9 mouse cellular contexts compared by ENCODE assay signal in the genomic region with DNA sequence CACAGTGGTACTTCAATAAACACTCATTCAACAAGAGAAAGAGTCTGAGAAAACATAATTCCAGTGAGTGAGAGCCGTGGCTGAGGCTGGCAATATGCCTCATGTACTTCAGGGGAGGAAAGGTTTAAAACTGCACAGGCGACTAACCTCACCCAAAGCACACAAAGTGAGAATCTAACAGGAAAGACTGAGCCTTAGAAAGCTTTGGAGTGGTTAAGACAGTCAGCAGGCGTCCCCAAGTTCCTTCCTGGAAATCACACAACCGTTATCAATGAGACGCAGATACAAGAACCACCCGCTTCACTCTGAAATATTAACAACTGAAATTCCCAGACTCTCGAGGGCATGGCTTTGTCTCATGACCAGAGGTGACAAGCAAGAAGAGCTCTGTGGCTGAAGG. TPM values are rescaled to one million over a fixed set of nuclear protein-coding genes. Genes with fewer than 3 reads are reported as not detected.
DNase-seq lines count a peak whose midpoint lies in the region; ATAC-seq lines count a peak whose summit lies in the region.
"Had no signal": no experiment of that assay in that cellular context is flagged by ENCODE, and none has a peak within 500 bp of the region (broad histone marks: within the 10 kb centered on the region; RNA-seq: fewer than 3 reads in every experiment).

No protein-coding gene starts in this region.

- peak overlapping the region; percentile 45 for H3K4me2 ChIP-seq in lung, embryonic 16.5 days (ENCODE audit: low read depth, low read length)
- peak overlapping the region; percentile 19; the same call in 1 of the 2 replicates for H3K4me2 ChIP-seq in stomach, embryonic 16.5 days (ENCODE audit: low read depth, low read length)

- H3K9me3 ChIP-seq in lung, embryonic 16.5 days (ENCODE audit: control insufficient read depth, low read length), result no peaks in the 10 kb centered on the region
- H3K9me3 ChIP-seq in stomach, embryonic 16.5 days (replicated peaks; ENCODE audit: control insufficient read depth, low read length), result no peaks in the 10 kb centered on the region

- H3K27me3 ChIP-seq in lung, embryonic 16.5 days (ENCODE audit: control insufficient read depth, insufficient read depth, low read depth, low read length), result no peaks in the 10 kb centered on the region
- H3K27me3 ChIP-seq in stomach, embryonic 16.5 days (ENCODE audit: control insufficient read depth, insufficient read depth, low read length), result no peaks in the 10 kb centered on the region

- ATAC-seq in lung, embryonic 16.5 days (ENCODE audit: low read depth), result peak; percentile 34; the same call in 1 of the 2 replicates
- no peak for ATAC-seq in stomach, embryonic 16.5 days (ENCODE audit: insufficient read depth, low FRiP score)
- ATAC-seq: intestine, embryonic 16.5 days had no signal

- no peaks in the 10 kb centered on the region for H3K36me3 ChIP-seq in lung, embryonic 16.5 days (ENCODE audit: control insufficient read depth, insufficient read depth, low read length)
- H3K36me3 ChIP-seq in stomach, embryonic 16.5 days (ENCODE audit: control insufficient read depth, insufficient read depth, low read length), result no peaks in the 10 kb centered on the region

- H3K9ac ChIP-seq in lung, embryonic 16.5 days (ENCODE audit: low read length), result no peak overlapping the region
- H3K9ac ChIP-seq in stomach, embryonic 16.5 days (ENCODE audit: low read length), result peak overlapping the region; percentile 55; the same call in 1 of the 2 replicates

- peak overlapping the region; percentile 29 for H3K27ac ChIP-seq in lung, embryonic 16.5 days (ENCODE audit: low read length)
- peak overlapping the region; percentile 49 for H3K27ac ChIP-seq in stomach, embryonic 16.5 days (ENCODE audit: low read length)

- WGBS in lung, embryonic 16.5 days, result 14% methylated on average over 7 of the region's 7 CpGs
- 43% methylated on average over 7 of the region's 7 CpGs for WGBS in stomach, embryonic 16.5 days

- DNase-seq in cerebellum, postnatal 10 days, result peak; percentile 10 to 12
- DNase-seq in cerebellum, adult 9-10 months, result no peak
- DNase-seq in lung, postnatal 10 days, result no peak
- DNase-seq in induced T-regulatory cell, adult 2 months (ENCODE audit: low read depth), result peak; percentile 74
- no peak for DNase-seq in right cerebral cortex, postnatal 36 days (ENCODE audit: low spot score in 2 of 2)
- DNase-seq in retina, postnatal 1 day, result no peak

- H3K4me3 ChIP-seq in lung, embryonic 16.5 days (ENCODE audit: low read length), result peak overlapping the region; percentile 29; the same call in 1 of the 2 replicates
- no peak overlapping the region for H3K4me3 ChIP-seq in stomach, embryonic 16.5 days (replicated peaks; ENCODE audit: low read length)

- H3K4me1 ChIP-seq in lung, embryonic 16.5 days (replicated peaks; ENCODE audit: control insufficient read depth, insufficient read depth, low read length), result peaks cover 15% of the 10 kb centered on the region
- H3K4me1 ChIP-seq in stomach, embryonic 16.5 days (ENCODE audit: control insufficient read depth, insufficient read depth, low read length), result peaks cover 10% of the 10 kb centered on the region

RNA-seq across cellular contexts. Expression of a gene that starts 48.5 kb away (rescaled TPM):
- 131 and 133 TPM in 2 replicates for polyA plus RNA-seq in lung, embryonic 16.5 days (2015; fragmentation: Nextera tagmentation; extraction: Ambion mirVana)
- polyA plus RNA-seq in stomach, embryonic 16.5 days (2015; fragmentation: Nextera tagmentation; extraction: Ambion mirVana), result 123 and 131 TPM in 2 replicates

RNA-seq across cellular contexts. Expression of a gene that starts 48.5 kb away (rescaled TPM):
- polyA plus RNA-seq in lung, embryonic 16.5 days (2015; fragmentation: Nextera tagmentation; extraction: Ambion mirVana), result 40.1 and 43.2 TPM in 2 replicates
- 47.7 and 52.3 TPM in 2 replicates for polyA plus RNA-seq in stomach, embryonic 16.5 days (2015; fragmentation: Nextera tagmentation; extraction: Ambion mirVana)

Comparison
In these comparisons a context has a peak if more than half of its experiments do, and no peak if none do; other contexts are left out.
1. DNase-seq: peak in cerebellum, postnatal 10 days (2 of 2) and induced T-regulatory cell, adult 2 months (single experiment); none in cerebellum, adult 9-10 months (single experiment), lung, postnatal 10 days (single experiment), right cerebral cortex, postnatal 36 days (0 of 2) and retina, postnatal 1 day (single experiment).